Mouse (Mus musculus) G1E (cell line): ENCODE data around the gene Pcdh15.

Experiments
- CTCF ChIP-seq: IDR thresholded peaks from 2 replicates; pipeline ENCODE4 v1.5.1; 2012; ENCODE audit warnings: low read depth, low read length, inconsistent platforms, mixed read lengths
- POLR2AphosphoS5 ChIP-seq: IDR thresholded peaks from 2 replicates; pipeline ENCODE4 v1.6.1; 2012; ENCODE audit warnings: low read depth, low read length, inconsistent platforms; ENCODE audit not compliant: insufficient replicate concordance

DNA sequence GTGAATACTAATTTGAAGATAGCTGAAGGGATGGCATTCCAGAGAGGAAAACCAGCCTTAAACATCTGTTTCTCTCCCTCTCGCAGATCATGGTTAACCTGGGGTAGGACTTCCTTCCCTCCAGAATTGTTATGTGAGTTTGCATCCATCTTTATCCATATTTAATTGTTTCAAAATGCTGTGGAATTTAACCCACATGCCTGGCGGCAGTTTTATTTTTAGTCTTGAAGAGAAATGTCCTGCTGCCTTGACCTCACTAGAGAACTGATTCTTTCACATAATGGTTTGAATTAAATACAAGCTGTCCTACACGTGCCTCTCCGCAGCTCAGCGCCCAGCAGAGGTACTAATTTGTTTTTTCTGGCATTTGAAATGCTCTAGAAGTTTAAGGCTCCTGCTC is 1260.4 kb downstream of the Pcdh15 start:
- TF ChIP-seq CTCF (no peak), POLR2AphosphoS5 (no peak)
